Mouse (Mus musculus) bone marrow macrophage, adult 2 months (primary cell): Measurements from ENCODE around the gene Isyna1. TPM values are rescaled to one million over a fixed set of nuclear protein-coding genes. Genes with fewer than 3 reads are reported as not detected.
A peak's percentile ranks its signal among the peaks of the same experiment; 100 is the strongest.

Experiments
- H3K27ac ChIP-seq: 2 replicates; pipeline ENCODE4 v1.5.1; 2012; ENCODE audit warnings: low read depth, low read length; ENCODE audit not compliant: insufficient read depth
- H3K4me1 ChIP-seq: 2 replicates; pipeline ENCODE4 v1.6.1; 2012; ENCODE audit warnings: low read length; ENCODE audit not compliant: control insufficient read depth, insufficient read depth
- H3K4me3 ChIP-seq: 2 replicates; pipeline ENCODE4 v1.5.1; 2012; ENCODE audit warnings: mild to moderate bottlenecking, low read length, moderate library complexity; ENCODE audit not compliant: insufficient read depth
- CTCF ChIP-seq: IDR thresholded peaks from 2 replicates; pipeline ENCODE4 v1.5.1; 2012; ENCODE audit warnings: low read depth, mild to moderate bottlenecking, low read length, moderate library complexity
- POLR2A ChIP-seq: IDR thresholded peaks from 2 replicates; pipeline ENCODE4 v1.6.1; 2012; ENCODE audit warnings: mild to moderate bottlenecking, low read depth, low read length, borderline replicate concordance
- polyA plus RNA-seq: library from polyadenylated mRNA; stranded (reverse); fragments of >200 nt; gene quantifications from 2 replicates; pipeline ENCODE4 v1.2.4, GENCODE M21; 2012; ENCODE audit not compliant: missing spikeins, insufficient read depth, insufficient read length

Gene Isyna1
- polyA plus RNA-seq, 1 experiment = 36.0 TPM

GRCm38 (mm10) chr8:70631436-70631835 lies 37.3 kb downstream of the Isyna1 start:
- Histone ChIP-seq H3K4me3 (peak overlapping the region; percentile 79), H3K4me1 (peaks cover 53% of the 10 kb centered on the region), H3K27ac (peak overlapping the region; percentile 83)
- TF ChIP-seq CTCF (no peak), POLR2A (peak; percentile 96; the same call in 1 of the 2 replicates)

- H3K4me1 ChIP-seq = peaks cover 49% of the 10 kb centered on the region
- peak within 1 kb of the TSS; percentile 83 for H3K27ac ChIP-seq
- H3K4me3 ChIP-seq = peak within 1 kb of the TSS; percentile 79
- TF ChIP-seq CTCF = no peak
- TF ChIP-seq POLR2A = no peak
Measured at GRCm38 (mm10) chr8:70632346-70632892, 38.2 kb downstream of the Isyna1 start, which contains the start of gene Gdf15. Gene Gdf15, minus strand, starts transcription at chr8:70632456.

GRCm38 (mm10) chr8:70634066-70634465 lies 39.9 kb downstream of the Isyna1 start:
- Histone ChIP-seq H3K27ac (peak overlapping the region; percentile 96), H3K4me3 (no peak overlapping the region), H3K4me1 (peaks cover 49% of the 10 kb centered on the region)
- TF ChIP-seq CTCF (no peak), POLR2A (no peak)

GRCm38 (mm10) chr8:70635527-70635926 lies 41.4 kb downstream of the Isyna1 start:
- Histone ChIP-seq H3K4me1 (peaks cover 49% of the 10 kb centered on the region), H3K4me3 (no peak overlapping the region), H3K27ac (peak overlapping the region; percentile 96)
- TF ChIP-seq CTCF (no peak), POLR2A (no peak)

- peaks cover 47% of the 10 kb centered on the region for H3K4me1 ChIP-seq
- no peak overlapping the region for H3K4me3 ChIP-seq
Measured at GRCm38 (mm10) chr8:70636838-70637237, 42.7 kb downstream of the Isyna1 start.

GRCm38 (mm10) chr8:70638752-70639151 lies 44.6 kb downstream of the Isyna1 start:
- H3K27ac ChIP-seq = no peak overlapping the region
- H3K4me3 ChIP-seq = no peak overlapping the region
- TF ChIP-seq CTCF (no peak), POLR2A (no peak)
- peaks cover 35% of the 10 kb centered on the region for H3K4me1 ChIP-seq

More at GRCm38 (mm10) chr8:70636838-70637237, 42.7 kb downstream of the Isyna1 start:
- TF ChIP-seq POLR2A = no peak
- no peak for TF ChIP-seq CTCF
- H3K27ac ChIP-seq = no peak overlapping the region

- Histone ChIP-seq H3K4me3 (no peak overlapping the region), H3K4me1 (peaks cover 42% of the 10 kb centered on the region), H3K27ac (no peak overlapping the region)
- TF ChIP-seq POLR2A (no peak), CTCF (no peak)
Measured at GRCm38 (mm10) chr8:70643019-70643418, 48.8 kb downstream of the Isyna1 start.

GRCm38 (mm10) chr8:70644065-70644464 lies 49.9 kb downstream of the Isyna1 start:
- peak overlapping the region; percentile 97; the same call in 1 of the 2 replicates for H3K27ac ChIP-seq
- H3K4me1 ChIP-seq = peaks cover 53% of the 10 kb centered on the region

GRCm38 (mm10) chr8:70645501-70646224 lies 51.5 kb downstream of the Isyna1 start:
- peak overlapping the region; percentile 97 for H3K27ac ChIP-seq
- TF ChIP-seq POLR2A (no peak), CTCF (no peak)
- no peak overlapping the region for H3K4me3 ChIP-seq
- peaks cover 65% of the 10 kb centered on the region for H3K4me1 ChIP-seq

More at GRCm38 (mm10) chr8:70644065-70644464, 49.9 kb downstream of the Isyna1 start:
- no peak for TF ChIP-seq POLR2A
- TF ChIP-seq CTCF = no peak
- H3K4me3 ChIP-seq = no peak overlapping the region

- Histone ChIP-seq H3K4me3 (no peak overlapping the region), H3K27ac (peak overlapping the region; percentile 97), H3K4me1 (peaks cover 65% of the 10 kb centered on the region)
- TF ChIP-seq CTCF (no peak), POLR2A (no peak)
Measured at GRCm38 (mm10) chr8:70646369-70646768, 52.2 kb downstream of the Isyna1 start.
